Mouse (Mus musculus): ENCODE data around the gene Ano3. TPM values are rescaled to one million over a fixed set of nuclear protein-coding genes. Genes with fewer than 3 reads are reported as not detected.

Ano3 gene
- total RNA-seq, 1 experiment, result 3.9 TPM

DNA sequence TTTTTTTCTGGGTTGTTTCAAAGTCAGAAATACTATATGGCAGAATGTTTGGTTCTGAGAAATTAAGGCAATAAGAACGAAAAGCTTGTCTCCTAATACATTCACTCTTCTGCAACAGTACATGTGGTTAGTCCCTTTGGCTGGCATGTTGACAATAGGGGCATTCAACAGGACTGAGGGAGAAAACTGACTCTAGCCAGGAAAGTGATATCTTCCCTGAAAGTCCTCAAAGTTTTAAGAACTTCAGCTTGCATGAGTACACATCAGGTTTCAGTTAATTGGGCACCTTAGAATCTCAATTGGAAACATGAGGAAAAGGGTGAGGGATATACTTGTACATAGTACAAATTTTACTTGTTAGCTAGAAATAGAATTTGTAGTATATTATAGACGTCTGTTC lies 212.7 kb downstream of the Ano3 start:
- Histone ChIP-seq H3K4me1 (ENCODE audit: control insufficient read depth in 2 of 2, insufficient read depth in 2 of 2, low read length in 2 of 2, poor library complexity in 1 of 2) (no peaks in the 10 kb centered on the region), H3K27ac (ENCODE audit: insufficient read depth, low read depth, low read length, poor library complexity, severe bottlenecking) (no peak overlapping the region), H3K36me3 (ENCODE audit: control insufficient read depth, insufficient read depth, low read length, poor library complexity, severe bottlenecking) (no peaks in the 10 kb centered on the region), H3K9ac (ENCODE audit: insufficient read depth, low read depth, low read length, poor library complexity, severe bottlenecking) (no peak overlapping the region), H3K4me3 (ENCODE audit: insufficient read depth in 1 of 2, low read depth in 1 of 2, low read length in 2 of 2, poor library complexity in 1 of 2, severe bottlenecking in 1 of 2) (no peak overlapping the region), H3K9me3 (ENCODE audit: control insufficient read depth, insufficient read depth, low read depth, low read length) (no peaks in the 10 kb centered on the region)
- TF ChIP-seq CHD2 (IDR thresholded peaks at IDR 0.05; ENCODE audit: low read depth, low read length) (no peak), ZNF384 (IDR thresholded peaks at IDR 0.05; ENCODE audit: low read depth, low read length) (no peak), ZC3H11A (IDR thresholded peaks at IDR 0.05; ENCODE audit: borderline replicate concordance, low read depth, low read length) (no peak), HCFC1 (IDR thresholded peaks at IDR 0.05; ENCODE audit: borderline replicate concordance, insufficient read depth, low read length) (no peak), MAFK (IDR thresholded peaks at IDR 0.05; ENCODE audit: insufficient read depth, low read depth, low read length) (no peak)
- no peak for DNase-seq (ENCODE audit: low read depth, low spot score)
- in situ Hi-C loops (cut with MboI; ENCODE audit: low sequenced_read_pairs in 2 of 2, unreplicated experiment in 2 of 2), result no loop called here

DNA sequence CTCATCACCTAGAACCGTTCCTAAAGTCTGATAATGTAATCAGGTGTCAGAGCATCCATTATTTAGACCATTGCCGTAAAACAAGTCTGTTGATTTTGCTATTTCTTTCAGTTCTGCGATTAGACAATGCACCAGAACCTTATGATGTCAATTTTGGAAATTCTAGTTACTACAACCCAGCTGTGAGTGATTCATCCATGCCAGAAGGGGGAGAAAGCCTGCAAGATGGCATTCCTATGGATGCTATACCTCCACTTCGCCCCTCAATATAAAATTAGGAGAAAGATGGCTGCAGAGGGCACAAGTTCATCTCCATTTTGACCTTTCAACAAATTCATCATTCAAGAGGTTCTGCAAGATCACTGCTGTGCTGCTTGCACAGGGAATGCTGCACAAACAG lies 213.5 kb downstream of the Ano3 start:
- H3K4me1 ChIP-seq (ENCODE audit: control insufficient read depth in 2 of 2, insufficient read depth in 2 of 2, low read length in 2 of 2, poor library complexity in 1 of 2), result no peaks in the 10 kb centered on the region
- H3K36me3 ChIP-seq (ENCODE audit: control insufficient read depth, insufficient read depth, low read length, poor library complexity, severe bottlenecking), result no peaks in the 10 kb centered on the region
- TF ChIP-seq HCFC1 (IDR thresholded peaks at IDR 0.05; ENCODE audit: borderline replicate concordance, insufficient read depth, low read length) (no peak), ZC3H11A (IDR thresholded peaks at IDR 0.05; ENCODE audit: borderline replicate concordance, low read depth, low read length) (no peak), ZNF384 (IDR thresholded peaks at IDR 0.05; ENCODE audit: low read depth, low read length) (no peak), CHD2 (IDR thresholded peaks at IDR 0.05; ENCODE audit: low read depth, low read length) (no peak), MAFK (IDR thresholded peaks at IDR 0.05; ENCODE audit: insufficient read depth, low read depth, low read length) (no peak)
- in situ Hi-C loops (cut with MboI; ENCODE audit: low sequenced_read_pairs in 2 of 2, unreplicated experiment in 2 of 2), result no loop called here
- H3K9me3 ChIP-seq (ENCODE audit: control insufficient read depth, insufficient read depth, low read depth, low read length), result no peaks in the 10 kb centered on the region
- no peak overlapping the region for H3K27ac ChIP-seq (ENCODE audit: insufficient read depth, low read depth, low read length, poor library complexity, severe bottlenecking)
- no peak for DNase-seq (ENCODE audit: low read depth, low spot score)
- no peak overlapping the region for H3K9ac ChIP-seq (ENCODE audit: insufficient read depth, low read depth, low read length, poor library complexity, severe bottlenecking)
- H3K4me3 ChIP-seq (ENCODE audit: insufficient read depth in 1 of 2, low read depth in 1 of 2, low read length in 2 of 2, poor library complexity in 1 of 2, severe bottlenecking in 1 of 2), result no peak overlapping the region

DNA sequence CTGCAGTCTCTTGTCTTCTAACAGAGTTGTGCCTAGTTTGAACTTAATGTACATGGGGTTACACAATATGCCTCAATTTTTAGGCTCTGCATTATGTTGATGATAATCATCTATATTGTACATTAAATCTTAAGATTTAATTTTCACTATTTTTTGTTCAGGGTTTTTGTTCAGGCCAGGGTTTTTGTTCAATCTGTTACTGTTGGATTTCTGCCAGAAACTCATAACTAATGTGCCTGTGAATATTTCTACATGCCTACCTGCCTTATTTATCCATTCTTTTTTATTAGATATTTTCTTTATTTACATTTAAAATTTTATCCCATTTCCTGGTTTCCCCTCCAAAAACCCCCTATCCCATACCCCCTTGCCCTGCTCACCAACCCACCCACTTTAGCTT lies 224.6 kb downstream of the Ano3 start:
- Histone ChIP-seq H3K27ac (ENCODE audit: insufficient read depth, low read depth, low read length, poor library complexity, severe bottlenecking) (no peak overlapping the region), H3K9ac (ENCODE audit: insufficient read depth, low read depth, low read length, poor library complexity, severe bottlenecking) (no peak overlapping the region), H3K4me1 (ENCODE audit: control insufficient read depth in 2 of 2, insufficient read depth in 2 of 2, low read length in 2 of 2, poor library complexity in 1 of 2) (no peaks in the 10 kb centered on the region), H3K4me3 (ENCODE audit: insufficient read depth in 1 of 2, low read depth in 1 of 2, low read length in 2 of 2, poor library complexity in 1 of 2, severe bottlenecking in 1 of 2) (no peak overlapping the region), H3K36me3 (ENCODE audit: control insufficient read depth, insufficient read depth, low read length, poor library complexity, severe bottlenecking) (no peaks in the 10 kb centered on the region), H3K9me3 (ENCODE audit: control insufficient read depth, insufficient read depth, low read depth, low read length) (no peaks in the 10 kb centered on the region)
- DNase-seq (ENCODE audit: low read depth, low spot score), result no peak
- TF ChIP-seq ZNF384 (IDR thresholded peaks at IDR 0.05; ENCODE audit: low read depth, low read length) (no peak), ZC3H11A (IDR thresholded peaks at IDR 0.05; ENCODE audit: borderline replicate concordance, low read depth, low read length) (no peak), MAFK (IDR thresholded peaks at IDR 0.05; ENCODE audit: insufficient read depth, low read depth, low read length) (no peak), HCFC1 (IDR thresholded peaks at IDR 0.05; ENCODE audit: borderline replicate concordance, insufficient read depth, low read length) (no peak), CHD2 (IDR thresholded peaks at IDR 0.05; ENCODE audit: low read depth, low read length) (no peak)
- in situ Hi-C loops (cut with MboI; ENCODE audit: low sequenced_read_pairs in 2 of 2, unreplicated experiment in 2 of 2), result no loop called here

DNA sequence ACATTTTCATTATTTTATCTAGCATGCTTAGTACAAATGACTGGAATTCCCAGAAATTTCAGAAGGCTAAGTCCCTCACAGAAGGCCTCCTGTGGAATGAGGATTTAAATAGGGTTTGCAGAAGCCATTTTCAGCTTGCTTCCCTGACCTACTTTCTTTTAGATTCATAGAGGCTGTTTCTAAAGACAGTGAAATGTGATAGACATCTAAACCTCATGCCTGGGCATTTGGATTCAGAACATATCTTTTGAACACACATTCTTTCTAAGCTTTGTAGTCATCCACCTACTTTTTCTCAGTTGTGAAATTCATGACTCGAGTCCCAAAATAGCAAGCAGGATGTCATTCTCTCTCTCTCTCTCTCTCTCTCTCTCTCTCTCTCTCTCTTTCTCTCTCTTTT lies 228.5 kb downstream of the Ano3 start:
- Histone ChIP-seq H3K9me3 (ENCODE audit: control insufficient read depth, insufficient read depth, low read depth, low read length) (no peaks in the 10 kb centered on the region), H3K27ac (ENCODE audit: insufficient read depth, low read depth, low read length, poor library complexity, severe bottlenecking) (no peak overlapping the region), H3K9ac (ENCODE audit: insufficient read depth, low read depth, low read length, poor library complexity, severe bottlenecking) (no peak overlapping the region), H3K4me3 (ENCODE audit: insufficient read depth in 1 of 2, low read depth in 1 of 2, low read length in 2 of 2, poor library complexity in 1 of 2, severe bottlenecking in 1 of 2) (no peak overlapping the region), H3K36me3 (ENCODE audit: control insufficient read depth, insufficient read depth, low read length, poor library complexity, severe bottlenecking) (no peaks in the 10 kb centered on the region), H3K4me1 (ENCODE audit: control insufficient read depth in 2 of 2, insufficient read depth in 2 of 2, low read length in 2 of 2, poor library complexity in 1 of 2) (no peaks in the 10 kb centered on the region)
- in situ Hi-C loops (cut with MboI; ENCODE audit: low sequenced_read_pairs in 2 of 2, unreplicated experiment in 2 of 2), result no loop called here
- DNase-seq (ENCODE audit: low read depth, low spot score), result no peak
- no peak for TF ChIP-seq HCFC1 (IDR thresholded peaks at IDR 0.05; ENCODE audit: borderline replicate concordance, insufficient read depth, low read length)
- TF ChIP-seq ZC3H11A (IDR thresholded peaks at IDR 0.05; ENCODE audit: borderline replicate concordance, low read depth, low read length), result no peak
- no peak for TF ChIP-seq MAFK (IDR thresholded peaks at IDR 0.05; ENCODE audit: insufficient read depth, low read depth, low read length)
- no peak for TF ChIP-seq CHD2 (IDR thresholded peaks at IDR 0.05; ENCODE audit: low read depth, low read length)
- no peak for TF ChIP-seq ZNF384 (IDR thresholded peaks at IDR 0.05; ENCODE audit: low read depth, low read length)

DNA sequence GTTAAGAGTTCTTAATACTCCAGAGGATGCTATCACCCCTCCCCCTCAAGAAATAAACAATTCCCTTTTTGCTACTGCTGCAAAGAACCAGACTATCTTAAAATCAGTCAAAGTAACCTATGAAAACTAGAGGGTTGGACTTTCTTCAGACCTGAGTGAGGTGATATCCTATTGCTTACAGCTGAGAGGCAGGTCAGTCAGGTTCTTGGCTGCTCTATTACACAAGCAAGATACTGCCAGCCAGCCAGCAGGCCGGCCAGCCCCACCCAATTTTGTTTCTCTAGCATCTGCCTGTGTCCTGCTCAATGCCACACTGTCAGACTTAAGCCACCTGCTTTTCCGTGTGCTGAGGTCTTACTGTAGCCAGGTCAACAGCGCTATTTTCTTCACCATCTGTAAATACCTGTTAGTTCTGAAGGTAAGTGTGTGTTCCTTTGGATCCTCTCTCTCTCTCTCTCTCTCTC lies 229.4 kb downstream of the Ano3 start, which contains the start of gene Muc15:
Muc15 (plus strand) TSS at position 51 of the 464 bp plus-strand sequence.
- Histone ChIP-seq H3K27ac (ENCODE audit: insufficient read depth, low read depth, low read length, poor library complexity, severe bottlenecking) (no peak within 1 kb of the TSS), H3K36me3 (ENCODE audit: control insufficient read depth, insufficient read depth, low read length, poor library complexity, severe bottlenecking) (no peaks in the 10 kb centered on the region), H3K9ac (ENCODE audit: insufficient read depth, low read depth, low read length, poor library complexity, severe bottlenecking) (no peak within 1 kb of the TSS), H3K9me3 (ENCODE audit: control insufficient read depth, insufficient read depth, low read depth, low read length) (no peaks in the 10 kb centered on the region), H3K4me3 (ENCODE audit: insufficient read depth in 1 of 2, low read depth in 1 of 2, low read length in 2 of 2, poor library complexity in 1 of 2, severe bottlenecking in 1 of 2) (no peak within 1 kb of the TSS), H3K4me1 (ENCODE audit: control insufficient read depth in 2 of 2, insufficient read depth in 2 of 2, low read length in 2 of 2, poor library complexity in 1 of 2) (no peaks in the 10 kb centered on the region)
- TF ChIP-seq CHD2 (IDR thresholded peaks at IDR 0.05; ENCODE audit: low read depth, low read length) (no peak), MAFK (IDR thresholded peaks at IDR 0.05; ENCODE audit: insufficient read depth, low read depth, low read length) (no peak), ZC3H11A (IDR thresholded peaks at IDR 0.05; ENCODE audit: borderline replicate concordance, low read depth, low read length) (no peak), HCFC1 (IDR thresholded peaks at IDR 0.05; ENCODE audit: borderline replicate concordance, insufficient read depth, low read length) (no peak), ZNF384 (IDR thresholded peaks at IDR 0.05; ENCODE audit: low read depth, low read length) (no peak)
- in situ Hi-C loops (cut with MboI; ENCODE audit: low sequenced_read_pairs in 2 of 2, unreplicated experiment in 2 of 2), result no loop called here
- no peak for DNase-seq (ENCODE audit: low read depth, low spot score)
